Mouse (Mus musculus) cerebellum, postnatal 14 days (tissue): ENCODE results near the gene Tmtc1.

Source experiments
- DNase-seq, 2 experiments: peaks; one replicate each; pipeline ENCODE4 v3.0.0; 2021; ENCODE audit warnings: mixed read lengths in 2 of 2

Tmtc1 gene

GRCm38 (mm10) chr6:148443726-148444701 is at the start of gene Tmtc1:
Gene Tmtc1, minus strand, starts transcription at chr6:148444389.
- peak; percentile 56 to 62 for DNase-seq

GRCm38 (mm10) chr6:148491849-148492248 is 47.7 kb upstream of the Tmtc1 start:
- no peak for DNase-seq

- no peak for DNase-seq
Observed at GRCm38 (mm10) chr6:148486756-148487155, 42.6 kb upstream of the Tmtc1 start.

- DNase-seq, result peak; percentile 27 to 56
Observed at GRCm38 (mm10) chr6:148481894-148482293, 37.7 kb upstream of the Tmtc1 start.

GRCm38 (mm10) chr6:148479671-148480237 is 35.6 kb upstream of the Tmtc1 start:
- no peak for DNase-seq

- no peak for DNase-seq
Observed at GRCm38 (mm10) chr6:148478350-148478749, 34.2 kb upstream of the Tmtc1 start.

GRCm38 (mm10) chr6:148472289-148472688 is 28.1 kb upstream of the Tmtc1 start:
- no peak for DNase-seq

- peak in 1 of 2 experiments; percentile 21 for DNase-seq
Observed at GRCm38 (mm10) chr6:148467924-148468389, 23.8 kb upstream of the Tmtc1 start.

- DNase-seq, result no peak
Observed at GRCm38 (mm10) chr6:148467170-148467921, 23.2 kb upstream of the Tmtc1 start.

GRCm38 (mm10) chr6:148459636-148460035 is 15.4 kb upstream of the Tmtc1 start:
- DNase-seq, result no peak

GRCm38 (mm10) chr6:148455470-148455869 is 11.3 kb upstream of the Tmtc1 start:
- DNase-seq, result no peak

- no peak for DNase-seq
Observed at GRCm38 (mm10) chr6:148454740-148455139, 10.6 kb upstream of the Tmtc1 start.

GRCm38 (mm10) chr6:148448151-148448550 is 4.0 kb upstream of the Tmtc1 start:
- DNase-seq, result no peak

- DNase-seq, result no peak
Observed at GRCm38 (mm10) chr6:148446113-148446512, 1.9 kb upstream of the Tmtc1 start.

GRCm38 (mm10) chr6:148444796-148445195 is 607 bp upstream of the Tmtc1 start:
- DNase-seq, result no peak

GRCm38 (mm10) chr6:148443291-148443725 is 881 bp downstream of the Tmtc1 start:
- DNase-seq, result no peak

GRCm38 (mm10) chr6:148442671-148443290 is 1.4 kb downstream of the Tmtc1 start:
- DNase-seq, result peak; percentile 17 to 28

GRCm38 (mm10) chr6:148441871-148442270 is 2.3 kb downstream of the Tmtc1 start:
- DNase-seq, result no peak

GRCm38 (mm10) chr6:148439101-148439500 is 5.1 kb downstream of the Tmtc1 start:
- DNase-seq, result no peak

GRCm38 (mm10) chr6:148437565-148437964 is 6.6 kb downstream of the Tmtc1 start:
- no peak for DNase-seq

GRCm38 (mm10) chr6:148436441-148437001 is 7.7 kb downstream of the Tmtc1 start:
- DNase-seq, result no peak

- peak; percentile 51 to 65 for DNase-seq
Observed at GRCm38 (mm10) chr6:148421577-148421976, 22.6 kb downstream of the Tmtc1 start.
